Mouse (Mus musculus): ENCODE data around the gene Itgb1bp1.

- TF ChIP-seq CTCF (IDR thresholded peaks at IDR 0.05): no peak
- no peak for TF ChIP-seq EP300 (IDR thresholded peaks at IDR 0.05)
Measured at GRCm38 (mm10) chr12:21335869-21336268, 49.8 kb upstream of the Itgb1bp1 start.

All from lung, postnatal 0 days (tissue).